11 mouse cellular contexts compared by ENCODE assay signal in the genomic region with DNA sequence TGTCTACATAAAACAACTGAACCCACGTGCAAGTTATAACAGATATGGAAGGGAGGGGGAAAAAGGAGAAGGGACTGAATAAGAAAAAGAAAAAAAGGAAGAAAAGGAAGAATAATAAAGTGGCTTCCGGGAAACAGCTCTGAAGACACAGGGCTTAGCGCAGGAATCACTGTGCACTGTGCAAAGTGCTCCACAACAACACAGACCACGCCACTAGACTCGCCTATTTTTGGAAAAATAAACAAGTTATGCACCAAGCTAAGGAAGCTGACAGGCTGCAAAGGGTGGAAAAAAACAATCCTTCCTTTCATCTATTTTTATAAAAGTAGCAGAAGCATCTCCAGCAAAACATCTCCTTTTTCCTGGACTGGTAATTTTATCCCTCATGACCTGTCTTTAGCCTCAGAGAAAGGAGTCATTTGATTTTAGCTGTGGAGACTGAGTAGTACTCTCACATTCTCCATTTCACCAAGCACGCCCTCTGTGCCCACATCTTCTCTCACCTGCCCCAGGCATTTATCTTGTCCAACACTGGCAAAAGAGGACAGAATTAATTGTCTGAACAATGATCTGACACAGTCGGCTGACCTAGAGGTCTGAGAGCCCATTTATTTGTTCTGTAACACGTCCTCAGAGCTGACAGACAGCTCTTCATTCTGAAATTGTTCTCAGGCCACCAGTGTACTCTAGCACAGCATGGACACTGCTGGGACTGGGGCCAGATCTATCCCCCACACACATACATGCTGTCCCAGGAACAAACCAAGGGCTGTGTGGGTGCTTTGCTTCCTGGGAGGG.
DNase-seq lines count a peak whose midpoint lies in the region; ATAC-seq and TF ChIP-seq lines count a peak whose summit lies in the region.
"Had no signal": no experiment of that assay in that cellular context is flagged by ENCODE, and none has a peak within 500 bp of the region (broad histone marks: within the 10 kb centered on the region; RNA-seq: fewer than 3 reads in every experiment).

No protein-coding gene starts in this region.

- H3K36me3 ChIP-seq in kidney, embryonic 14.5 days (ENCODE audit: control insufficient read depth, insufficient read depth, low read length): no peaks in the 10 kb centered on the region
- no peaks in the 10 kb centered on the region for H3K36me3 ChIP-seq in heart, embryonic 14.5 days (ENCODE audit: control insufficient read depth, insufficient read depth, low read length)
- H3K36me3 ChIP-seq: embryonic facial prominence, embryonic 12.5 days had no signal

- no peaks in the 10 kb centered on the region for H3K27me3 ChIP-seq in kidney, embryonic 14.5 days (ENCODE audit: control insufficient read depth, insufficient read depth, low read length)
- no peaks in the 10 kb centered on the region for H3K27me3 ChIP-seq in heart, embryonic 14.5 days (ENCODE audit: control insufficient read depth, insufficient read depth, low read length)
- H3K27me3 ChIP-seq: embryonic facial prominence, embryonic 12.5 days had no signal

- intact Hi-C loops in left cerebral cortex, postnatal 4 days (cut with DNase I): no loop called here

- H3K9me3 ChIP-seq in kidney, embryonic 14.5 days (ENCODE audit: control insufficient read depth, low read length): no peaks in the 10 kb centered on the region
- H3K9me3 ChIP-seq in heart, embryonic 14.5 days (ENCODE audit: control insufficient read depth, low read length): no peaks in the 10 kb centered on the region
- H3K9me3 ChIP-seq: embryonic facial prominence, embryonic 12.5 days had no signal

- no peak overlapping the region for H3K4me3 ChIP-seq in kidney, embryonic 14.5 days (ENCODE audit: low read length)
- no peak overlapping the region for H3K4me3 ChIP-seq in heart, embryonic 14.5 days (ENCODE audit: control insufficient read depth in 1 of 2, insufficient read depth in 1 of 2, low read depth in 1 of 2, low read length in 2 of 2)
- H3K4me3 ChIP-seq: embryonic facial prominence, embryonic 12.5 days; gastrocnemius, adult 2 months had no signal

- peak; percentile 88 for ATAC-seq in kidney, embryonic 14.5 days (ENCODE audit: low FRiP score, low TSS enrichment)
- peak; percentile 89 for ATAC-seq in heart, embryonic 14.5 days (ENCODE audit: insufficient number of reproducible peaks, insufficient read depth, low FRiP score, low read depth)

- no peak overlapping the region for H3K4me2 ChIP-seq in kidney, embryonic 14.5 days (replicated peaks; ENCODE audit: low read depth, low read length)
- no peak overlapping the region for H3K4me2 ChIP-seq in heart, embryonic 14.5 days (ENCODE audit: low read length)
- H3K4me2 ChIP-seq: embryonic facial prominence, embryonic 12.5 days had no signal

- no peak for DNase-seq in kidney, postnatal 10 days
- DNase-seq in brain, embryonic 14.5 days (ENCODE audit: low read depth): peak; percentile 39
- DNase-seq in left cerebral cortex, postnatal 4 days: peak; percentile 5
- DNase-seq in urinary bladder, adult 2 months (ENCODE audit: low spot score): no peak
- no peak for DNase-seq in urinary bladder, adult 18-20 months (ENCODE audit: low spot score in 2 of 2)
- DNase-seq: gastrocnemius, adult 2 months; thymus, postnatal 36 days had no signal

- no peak overlapping the region for H3K27ac ChIP-seq in kidney, embryonic 14.5 days (ENCODE audit: low read depth, low read length)
- H3K27ac ChIP-seq in heart, embryonic 14.5 days (replicated peaks in 1 of 2; ENCODE audit: control insufficient read depth in 1 of 2, insufficient read depth in 1 of 2, low read depth in 2 of 2, low read length in 2 of 2): peak overlapping the region; percentile 70 to 77
- H3K27ac ChIP-seq: embryonic facial prominence, embryonic 12.5 days; gastrocnemius, adult 2 months; liver, embryonic 14.5 days had no signal

- H3K4me1 ChIP-seq in kidney, embryonic 14.5 days (ENCODE audit: control insufficient read depth, insufficient read depth, low read length): no peaks in the 10 kb centered on the region
- H3K4me1 ChIP-seq in heart, embryonic 14.5 days (ENCODE audit: control insufficient read depth in 2 of 2, insufficient read depth in 2 of 2, low read length in 2 of 2): peaks cover 5 to 29% of the 10 kb centered on the region in 2 experiments
- H3K4me1 ChIP-seq: embryonic facial prominence, embryonic 12.5 days had no signal

- no peak for TF ChIP-seq CTCF in brain, embryonic 14.5 days (IDR thresholded peaks at IDR 0.05; ENCODE audit: borderline replicate concordance, extremely low read depth, insufficient read depth, insufficient read length)

- H3K9ac ChIP-seq in kidney, embryonic 14.5 days (ENCODE audit: low read depth, low read length): no peak overlapping the region
- H3K9ac ChIP-seq in heart, embryonic 14.5 days (ENCODE audit: low read length): peak overlapping the region; percentile 16; the same call in 1 of the 2 replicates
- H3K9ac ChIP-seq: embryonic facial prominence, embryonic 12.5 days; liver, embryonic 14.5 days had no signal

- WGBS in kidney, embryonic 14.5 days: 31% methylated on average over 8 of the region's 8 CpGs
- WGBS in heart, embryonic 14.5 days: 33% methylated on average over 8 of the region's 8 CpGs

- TF ChIP-seq POLR2A in brain, embryonic 14.5 days (IDR thresholded peaks at IDR 0.05; ENCODE audit: borderline replicate concordance, extremely low read depth, insufficient read depth, insufficient read length, poor library complexity, severe bottlenecking): no peak

Comparison
In these comparisons a context has a peak if more than half of its experiments do, and no peak if none do; other contexts are left out.
1. DNase-seq: peak in brain, embryonic 14.5 days (single experiment) and left cerebral cortex, postnatal 4 days (single experiment); none in kidney, postnatal 10 days (single experiment), urinary bladder, adult 2 months (single experiment) and urinary bladder, adult 18-20 months (0 of 2).